Mouse (Mus musculus) heart, postnatal 0 days (tissue): ENCODE data around the gene Scfd2.

ENCODE experiments used
- CTCF ChIP-seq: IDR thresholded peaks from 2 replicates; pipeline ENCODE4 v1.5.1; 2016; ENCODE audit warnings: antibody characterized with exemption, control low read depth, low read depth
- EP300 ChIP-seq: IDR thresholded peaks from 2 replicates; pipeline ENCODE4 v1.6.1; 2016; ENCODE audit warnings: antibody characterized with exemption, low read depth

- TF ChIP-seq EP300 (no peak), CTCF (no peak)
Observed at GRCm38 (mm10) chr5:74273313-74273712, 258.2 kb downstream of the Scfd2 start.
